Mouse (Mus musculus) G1E (cell line): ENCODE data around the gene Mef2a.

Experiments used
- CTCF ChIP-seq: IDR thresholded peaks from 2 replicates; pipeline ENCODE4 v1.5.1; 2012; ENCODE audit warnings: low read depth, low read length, inconsistent platforms, mixed read lengths
- GATA2 ChIP-seq: IDR thresholded peaks from 2 replicates; pipeline ENCODE4 v1.6.1; 2012; ENCODE audit warnings: low read depth, low read length, inconsistent platforms, borderline replicate concordance
- POLR2AphosphoS5 ChIP-seq: IDR thresholded peaks from 2 replicates; pipeline ENCODE4 v1.6.1; 2012; ENCODE audit warnings: low read depth, low read length, inconsistent platforms; ENCODE audit not compliant: insufficient replicate concordance
- TAL1 ChIP-seq: conservative IDR thresholded peaks from 2 replicates; pipeline ENCODE4 v1.6.1; 2012; ENCODE audit warnings: low read depth, low read length, inconsistent platforms, mixed read lengths

- TF ChIP-seq CTCF, result no peak
- TF ChIP-seq TAL1, result no peak
- no peak for TF ChIP-seq GATA2
- no peak for TF ChIP-seq POLR2AphosphoS5
Observed at GRCm38 (mm10) chr7:67210004-67210833, 162.4 kb downstream of the Mef2a start.
